17 mouse cellular contexts compared by ENCODE assay signal in the genomic region with DNA sequence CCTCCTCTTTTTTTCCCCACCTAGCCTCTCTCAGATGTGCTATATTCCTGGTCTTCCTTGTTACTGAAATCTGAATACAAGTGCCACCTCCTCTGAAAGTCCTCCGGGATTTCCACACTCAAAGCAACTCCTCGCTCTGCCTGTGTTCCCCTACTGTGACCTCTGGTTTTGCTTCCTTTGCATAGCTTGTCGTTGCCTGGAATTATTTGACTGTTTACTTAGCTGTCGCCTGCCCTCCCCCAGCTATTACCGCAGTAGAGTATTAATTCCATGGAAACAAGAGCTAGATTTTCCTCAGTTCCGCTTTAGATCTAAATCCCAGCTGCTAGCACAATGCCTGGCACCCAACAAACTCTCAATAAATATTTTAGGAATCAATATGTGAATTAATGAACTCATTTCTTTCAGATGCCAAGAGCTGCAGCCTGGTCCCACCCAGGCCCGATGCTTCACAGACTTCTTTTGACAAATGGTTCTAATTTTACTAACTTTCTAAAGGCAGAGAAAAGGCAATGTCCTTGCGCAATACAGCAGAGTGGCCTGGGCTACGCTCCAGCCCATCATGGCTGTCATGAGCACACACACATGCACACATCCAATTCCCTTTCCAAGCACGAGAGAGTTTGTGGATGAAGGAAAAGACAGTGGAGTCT.
DNase-seq lines count a peak whose midpoint lies in the region; ATAC-seq and TF ChIP-seq lines count a peak whose summit lies in the region.
"Had no signal": no experiment of that assay in that cellular context is flagged by ENCODE, and none has a peak within 500 bp of the region (broad histone marks: within the 10 kb centered on the region; RNA-seq: fewer than 3 reads in every experiment).

No protein-coding gene starts in this region.

- H3K4me2 ChIP-seq in heart, embryonic 11.5 days, result no peak overlapping the region
- H3K4me2 ChIP-seq in midbrain, embryonic 11.5 days, result no peak overlapping the region
- H3K4me2 ChIP-seq in midbrain, embryonic 15.5 days, result no peak overlapping the region
- H3K4me2 ChIP-seq: embryonic facial prominence, embryonic 13.5 days; forebrain, embryonic 15.5 days; heart, embryonic 15.5 days; neural tube, embryonic 13.5 days had no signal

- H3K9me3 ChIP-seq in heart, embryonic 11.5 days (replicated peaks; ENCODE audit: control insufficient read depth, low read length), result no peaks in the 10 kb centered on the region
- no peaks in the 10 kb centered on the region for H3K9me3 ChIP-seq in midbrain, embryonic 11.5 days (ENCODE audit: control insufficient read depth, low read length)
- no peaks in the 10 kb centered on the region for H3K9me3 ChIP-seq in midbrain, embryonic 15.5 days
- H3K9me3 ChIP-seq: embryonic facial prominence, embryonic 13.5 days; forebrain, embryonic 15.5 days; heart, embryonic 15.5 days; neural tube, embryonic 13.5 days had no signal

- no peaks in the 10 kb centered on the region for H3K4me1 ChIP-seq in heart, embryonic 11.5 days (ENCODE audit: control insufficient read depth, insufficient read depth, low read length)
- H3K4me1 ChIP-seq in midbrain, embryonic 11.5 days (ENCODE audit: control insufficient read depth, insufficient read depth, low read length), result no peaks in the 10 kb centered on the region
- H3K4me1 ChIP-seq in midbrain, embryonic 15.5 days, result peaks cover 13% of the 10 kb centered on the region
- H3K4me1 ChIP-seq: heart, embryonic 15.5 days had no signal

- no peak for ATAC-seq in heart, embryonic 11.5 days (replicated peaks; ENCODE audit: insufficient number of reproducible peaks, low FRiP score, low TSS enrichment)
- ATAC-seq in midbrain, embryonic 11.5 days (ENCODE audit: low FRiP score), result peak; percentile 73; the same call in 1 of the 2 replicates
- ATAC-seq in midbrain, embryonic 15.5 days (replicated peaks), result no peak
- ATAC-seq: intestine, postnatal 0 days; midbrain, embryonic 16.5 days had no signal

- TF ChIP-seq CTCF in layer of hippocampus, adult 2 months (conservative IDR thresholded peaks at IDR 0.05), result no peak

- DNase-seq in heart, adult 8-10 months (ENCODE audit: low spot score), result peak; percentile 9
- no peak for DNase-seq in midbrain, embryonic 11.5 days (ENCODE audit: low spot score, missing footprints)
- peak; percentile 44 to 61 for DNase-seq in layer of hippocampus, adult 2 months (ENCODE audit: low spot score in 2 of 2)
- DNase-seq in skeletal muscle tissue, adult 2 months (ENCODE audit: low read depth, low spot score), result peak; percentile 36
- DNase-seq in right cerebral cortex, postnatal 25 days, result no peak
- DNase-seq in cerebellum, adult 8-10 months, result no peak
- DNase-seq: retina, postnatal 1 day had no signal

- 68% methylated on average over 10 of the region's 10 CpGs for WGBS in heart, embryonic 11.5 days (ENCODE audit: insufficient replicate concordance)
- WGBS in midbrain, embryonic 11.5 days, result 63% methylated on average over 10 of the region's 10 CpGs
- WGBS in midbrain, embryonic 15.5 days, result 59% methylated on average over 10 of the region's 10 CpGs

- no peak overlapping the region for H3K27ac ChIP-seq in heart, embryonic 11.5 days (ENCODE audit: low read depth, low read length)
- no peak overlapping the region for H3K27ac ChIP-seq in midbrain, embryonic 11.5 days (ENCODE audit: low read depth, low read length)
- no peak overlapping the region for H3K27ac ChIP-seq in midbrain, embryonic 15.5 days
- H3K27ac ChIP-seq in layer of hippocampus, adult 2 months, result no peak overlapping the region; the same call in 1 of the 2 replicates
- H3K27ac ChIP-seq: embryonic facial prominence, embryonic 13.5 days; forebrain, embryonic 15.5 days; heart, embryonic 15.5 days; macrophage; neural tube, embryonic 13.5 days had no signal

- H3K9ac ChIP-seq in heart, embryonic 11.5 days (ENCODE audit: low read depth, low read length), result no peak overlapping the region
- H3K9ac ChIP-seq in midbrain, embryonic 11.5 days (ENCODE audit: low read length), result no peak overlapping the region
- no peak overlapping the region for H3K9ac ChIP-seq in midbrain, embryonic 15.5 days
- H3K9ac ChIP-seq: embryonic facial prominence, embryonic 13.5 days; forebrain, embryonic 15.5 days; heart, embryonic 15.5 days; neural tube, embryonic 13.5 days had no signal

- H3K36me3 ChIP-seq in heart, embryonic 11.5 days (ENCODE audit: control insufficient read depth, insufficient read depth, low read length), result no peaks in the 10 kb centered on the region
- H3K36me3 ChIP-seq in midbrain, embryonic 11.5 days (ENCODE audit: control insufficient read depth, insufficient read depth, low read length), result no peaks in the 10 kb centered on the region
- H3K36me3 ChIP-seq in midbrain, embryonic 15.5 days (replicated peaks), result no peaks in the 10 kb centered on the region
- H3K36me3 ChIP-seq: embryonic facial prominence, embryonic 13.5 days; forebrain, embryonic 15.5 days; heart, embryonic 15.5 days; neural tube, embryonic 13.5 days had no signal

- H3K27me3 ChIP-seq in heart, embryonic 11.5 days (ENCODE audit: control insufficient read depth, insufficient read depth, low read length), result no peaks in the 10 kb centered on the region
- H3K27me3 ChIP-seq in midbrain, embryonic 11.5 days (ENCODE audit: control insufficient read depth, insufficient read depth, low read length), result no peaks in the 10 kb centered on the region
- no peaks in the 10 kb centered on the region for H3K27me3 ChIP-seq in midbrain, embryonic 15.5 days (replicated peaks)
- H3K27me3 ChIP-seq: forebrain, embryonic 15.5 days; heart, embryonic 15.5 days; neural tube, embryonic 13.5 days; Patski had no signal

- H3K4me3 ChIP-seq in heart, embryonic 11.5 days (ENCODE audit: low read depth, low read length), result no peak overlapping the region
- no peak overlapping the region for H3K4me3 ChIP-seq in midbrain, embryonic 11.5 days (ENCODE audit: low read depth, low read length)
- H3K4me3 ChIP-seq in midbrain, embryonic 15.5 days, result no peak overlapping the region
- H3K4me3 ChIP-seq in layer of hippocampus, adult 2 months, result no peak overlapping the region
- H3K4me3 ChIP-seq: embryonic facial prominence, embryonic 13.5 days; forebrain, embryonic 15.5 days; heart, embryonic 15.5 days; neural tube, embryonic 13.5 days had no signal

Comparison
In these comparisons a context has a peak if more than half of its experiments do, and no peak if none do; other contexts are left out.
1. DNase-seq: peak in heart, adult 8-10 months (single experiment), layer of hippocampus, adult 2 months (2 of 2) and skeletal muscle tissue, adult 2 months (single experiment); none in midbrain, embryonic 11.5 days (single experiment), right cerebral cortex, postnatal 25 days (single experiment) and cerebellum, adult 8-10 months (single experiment).